Mouse (Mus musculus): Measurements from ENCODE around the gene S1pr5.
"Not testable (repeated sequence)": the region's sequence is repeated elsewhere in the genome, so short reads cannot be mapped to it uniquely, and the experiment has no call there.

S1pr5 gene

DNA sequence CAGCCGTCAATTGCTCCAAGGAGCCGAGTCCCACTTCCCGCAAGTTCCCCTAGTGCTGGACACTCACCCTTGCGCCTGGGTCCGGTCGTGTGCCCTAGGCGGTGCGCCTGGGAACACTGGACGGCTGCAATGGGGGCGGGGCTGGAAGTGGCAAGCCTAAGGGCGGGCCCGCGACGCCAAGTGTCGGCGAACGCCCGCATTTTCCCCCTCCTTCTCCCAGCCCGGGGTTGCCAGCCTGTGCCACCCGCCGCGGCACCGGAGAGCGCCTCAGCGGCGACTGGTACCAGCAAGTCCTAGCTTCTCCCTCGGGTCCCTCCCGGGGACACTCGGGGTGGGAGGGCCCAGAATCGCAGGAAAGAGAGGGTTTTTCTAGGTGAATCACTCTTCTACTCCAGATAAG is at the start of gene S1pr5:
TSS of gene S1pr5 (minus strand) at position 118 of the 400 bp plus-strand sequence.
- no peak for DNase-seq (ENCODE audit: extremely low read depth, low read depth, low spot score)

DNA sequence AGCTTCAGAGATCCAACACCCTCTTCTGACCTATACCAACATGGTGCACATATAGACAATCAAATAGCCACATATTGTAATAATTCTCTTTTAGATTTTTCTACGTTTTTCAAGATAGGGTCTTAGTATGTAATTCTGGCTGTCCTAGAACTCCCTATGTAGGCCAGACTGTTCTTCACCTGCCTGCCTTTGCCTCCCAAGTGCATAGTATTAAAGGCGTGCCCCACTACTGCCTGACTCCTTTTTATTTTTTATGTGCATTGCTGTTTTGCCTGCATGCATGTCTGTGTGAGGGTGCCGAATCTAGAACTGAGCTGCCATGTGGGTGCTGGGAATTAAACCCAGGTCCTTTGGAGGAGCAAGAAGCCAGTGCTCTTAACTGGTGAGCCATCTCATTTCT is 44.0 kb upstream of the S1pr5 start:
- no peak for DNase-seq (ENCODE audit: extremely low read depth, low read depth, low spot score)

DNA sequence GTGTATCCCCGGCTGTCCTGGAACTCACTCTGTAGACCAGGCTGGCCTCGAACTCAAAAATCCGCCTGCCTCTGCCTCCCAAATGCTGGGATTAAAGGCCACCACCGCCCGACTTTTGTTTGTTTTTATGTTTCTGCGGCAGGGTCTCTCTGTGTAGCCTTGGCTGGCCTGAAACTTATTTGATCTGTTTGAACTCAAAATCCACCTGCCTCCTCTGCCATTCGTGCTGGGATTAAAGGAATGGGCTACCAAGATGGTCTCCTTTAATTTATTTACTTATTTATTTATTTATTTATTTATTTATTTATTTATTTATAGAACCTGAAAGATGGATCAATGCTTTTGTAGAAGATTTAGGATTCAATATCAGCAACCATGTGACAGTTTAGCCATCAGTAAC is 43.6 kb upstream of the S1pr5 start:
- DNase-seq (ENCODE audit: extremely low read depth, low read depth, low spot score) = not testable (repeated sequence)

DNA sequence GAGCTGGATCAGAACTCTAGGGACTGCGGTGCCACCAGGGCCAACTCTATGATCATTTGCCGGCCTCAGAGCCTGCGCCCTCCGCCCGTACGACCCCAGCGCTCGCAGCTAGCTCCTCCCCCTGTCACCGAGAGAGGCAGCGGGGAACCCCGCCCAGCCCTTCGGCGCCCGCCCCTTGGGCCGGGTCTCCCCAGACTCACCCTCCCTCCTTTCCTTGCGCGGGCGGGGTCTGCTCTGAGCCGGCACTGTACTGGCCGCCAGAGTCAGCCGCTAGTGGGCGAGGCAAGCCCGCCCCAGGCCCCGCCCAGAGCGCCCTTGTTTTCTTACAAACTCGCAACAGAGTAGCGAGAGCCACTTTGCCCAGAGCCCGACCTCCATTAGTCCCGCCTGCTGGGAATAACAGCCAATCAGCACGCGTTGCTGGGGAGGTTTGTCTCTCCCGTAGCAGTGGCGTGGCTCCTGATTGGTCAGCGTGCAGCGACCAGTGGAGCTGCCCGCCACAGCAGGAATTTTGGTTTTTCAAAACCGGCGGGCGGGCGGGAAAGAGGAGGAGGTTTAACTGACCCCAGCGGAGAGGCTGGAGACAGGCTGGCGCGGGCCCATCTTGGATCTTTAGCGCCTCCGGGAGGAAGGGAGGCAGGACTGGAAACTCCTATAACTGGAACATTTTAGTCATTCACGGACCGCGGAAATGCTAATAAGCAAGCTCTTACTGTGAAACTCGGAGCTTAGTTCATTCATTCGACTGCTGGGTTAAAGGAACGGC is 43.0 kb upstream of the S1pr5 start, which contains the start of gene Cdkn2d:
TSS of gene Cdkn2d (minus strand) at position 386 of the 766 bp plus-strand sequence.
- peak; percentile 93 for DNase-seq (ENCODE audit: extremely low read depth, low read depth, low spot score)

DNA sequence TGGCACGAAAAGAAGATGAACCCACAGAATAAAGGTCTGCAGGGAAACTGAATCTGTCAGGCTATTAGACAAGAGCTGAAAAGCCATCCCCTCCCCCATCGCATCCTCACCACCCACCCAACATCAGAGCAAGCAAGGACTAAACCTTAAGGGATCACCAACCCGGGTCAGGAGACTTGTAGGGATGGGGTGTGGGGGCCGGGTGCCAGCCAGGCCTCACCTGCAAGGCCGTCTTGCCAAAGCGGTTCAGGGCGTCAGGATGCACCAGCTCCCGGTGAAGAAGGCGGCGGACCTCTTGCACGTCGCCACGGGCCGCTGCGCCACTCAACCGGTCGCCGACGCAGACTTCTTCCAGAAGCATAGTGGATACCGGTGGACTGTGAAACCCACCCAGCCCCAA is 42.3 kb upstream of the S1pr5 start:
- DNase-seq (ENCODE audit: extremely low read depth, low read depth, low spot score) = no peak

DNA sequence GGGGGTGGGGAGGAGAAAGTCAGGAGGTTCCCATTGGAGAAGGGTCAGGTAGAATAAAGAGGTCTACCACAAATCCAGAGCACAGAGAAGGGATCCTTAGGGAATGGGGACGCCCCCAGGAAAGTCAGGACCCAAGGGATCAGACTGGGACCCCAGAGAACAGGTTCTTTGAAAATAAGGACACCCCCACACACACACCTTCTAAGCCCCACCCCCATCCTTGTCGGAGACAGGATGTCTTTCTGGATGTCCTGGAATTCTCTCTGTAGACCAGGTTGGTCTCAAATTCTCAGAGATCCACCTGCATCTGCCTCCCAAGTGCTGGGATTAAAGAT is 41.1 kb upstream of the S1pr5 start:
- no peak for DNase-seq (ENCODE audit: extremely low read depth, low read depth, low spot score)

DNA sequence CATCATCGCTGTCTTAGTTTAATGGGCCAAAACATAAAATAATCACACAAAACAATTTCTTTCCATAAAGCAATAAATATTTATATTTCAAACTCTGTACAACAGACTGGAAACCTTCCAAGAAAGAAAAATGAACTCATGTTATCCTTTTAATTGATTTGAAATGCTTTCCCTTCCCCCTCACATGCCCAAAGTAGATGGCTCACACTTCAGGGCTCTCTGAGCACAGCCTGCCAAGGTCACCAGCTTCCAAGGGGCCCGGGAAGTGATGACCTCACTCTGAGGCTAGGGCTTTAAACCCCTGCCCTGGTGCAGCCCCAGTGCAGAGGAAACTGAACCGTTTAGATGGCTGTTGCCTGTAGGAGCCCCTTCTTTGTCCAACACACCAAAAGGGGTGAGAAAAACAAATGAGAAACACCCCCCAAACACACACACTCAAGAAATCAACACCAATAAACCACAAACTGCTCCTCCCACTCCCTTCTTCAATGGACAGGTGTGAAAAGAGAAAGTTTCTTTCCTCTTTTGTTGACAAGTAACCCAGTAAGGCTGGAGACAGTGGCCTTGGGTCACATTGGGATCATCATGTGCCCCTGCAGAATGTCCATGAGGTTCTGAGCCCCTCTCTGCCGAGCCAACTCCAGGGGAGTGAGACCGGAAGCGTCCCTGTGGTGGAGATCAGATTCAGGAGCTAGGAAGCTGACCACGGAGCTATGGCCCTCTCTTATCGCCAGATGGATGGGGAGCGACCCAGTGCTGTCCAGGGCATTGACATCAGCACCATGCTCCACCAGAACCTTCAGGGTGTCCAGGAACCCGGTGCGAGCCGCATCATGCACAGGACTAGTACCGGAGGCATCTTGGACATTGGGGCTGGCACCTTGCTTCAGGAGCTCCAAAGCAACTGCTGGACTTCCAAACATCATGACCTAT is 40.4 kb upstream of the S1pr5 start:
- DNase-seq (ENCODE audit: extremely low read depth, low read depth, low spot score) = no peak

DNA sequence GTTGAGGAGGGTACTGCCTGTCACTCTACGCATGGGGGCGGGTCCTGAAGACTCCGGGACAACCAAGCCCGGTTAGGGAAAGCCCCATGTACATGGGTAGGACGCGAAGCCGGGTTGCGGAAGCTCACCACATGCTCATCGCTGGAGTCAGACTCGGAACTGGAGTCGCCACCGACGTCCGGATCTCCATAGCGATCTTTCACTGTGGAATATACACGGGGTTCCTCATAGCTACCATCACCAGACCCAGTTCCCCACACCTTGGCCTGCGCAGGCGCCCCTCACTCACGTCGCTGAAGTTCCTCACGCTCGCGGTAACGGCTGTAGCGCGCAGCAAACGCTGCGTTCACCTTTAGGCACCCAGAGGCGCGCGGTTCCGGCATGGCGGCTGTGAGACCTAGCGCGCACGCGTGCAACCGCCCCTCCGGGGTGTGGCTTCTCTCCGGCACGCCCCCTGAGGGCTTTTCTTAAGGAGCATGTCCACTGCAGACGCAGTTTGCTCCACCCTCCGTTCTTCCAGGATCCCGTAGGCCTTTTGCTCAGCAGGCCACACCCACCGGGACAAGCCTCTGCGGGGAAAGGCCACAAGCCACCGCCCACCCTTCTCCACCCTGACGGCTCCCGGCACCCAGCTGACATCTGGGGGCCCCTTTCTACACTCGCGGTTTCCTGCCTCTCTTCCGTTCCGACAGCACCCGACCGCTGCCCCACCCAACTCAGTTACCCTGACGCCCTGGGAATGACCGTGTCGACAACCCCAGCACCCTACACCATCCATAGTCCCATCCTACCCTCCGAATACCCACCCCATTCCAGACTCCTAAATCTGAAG is 39.5 kb upstream of the S1pr5 start, which contains the start of gene Kri1:
TSS of gene Kri1 (minus strand) at position 399 of the 832 bp plus-strand sequence.
- DNase-seq (ENCODE audit: extremely low read depth, low read depth, low spot score) = peak; percentile 83

DNA sequence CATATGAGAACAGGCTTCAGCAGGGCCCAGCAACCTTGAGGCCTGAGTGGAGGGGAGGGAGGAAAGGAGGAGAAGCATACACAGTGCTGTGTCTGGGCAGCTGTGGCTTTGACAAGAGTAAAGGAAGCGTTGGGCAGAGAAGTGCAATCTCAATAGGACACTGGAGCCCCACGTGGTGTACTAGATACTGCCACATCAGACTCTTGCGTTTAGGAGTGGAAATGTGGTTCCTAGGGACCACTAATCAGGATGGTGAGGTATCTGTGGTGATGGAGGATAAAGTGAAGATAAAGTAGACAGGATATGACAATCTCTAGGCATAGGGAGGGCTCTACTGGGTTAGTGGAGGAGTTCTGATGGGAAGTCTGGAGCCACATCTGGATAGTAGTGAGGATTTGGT is 38.5 kb upstream of the S1pr5 start:
- DNase-seq (ENCODE audit: extremely low read depth, low read depth, low spot score) = no peak

DNA sequence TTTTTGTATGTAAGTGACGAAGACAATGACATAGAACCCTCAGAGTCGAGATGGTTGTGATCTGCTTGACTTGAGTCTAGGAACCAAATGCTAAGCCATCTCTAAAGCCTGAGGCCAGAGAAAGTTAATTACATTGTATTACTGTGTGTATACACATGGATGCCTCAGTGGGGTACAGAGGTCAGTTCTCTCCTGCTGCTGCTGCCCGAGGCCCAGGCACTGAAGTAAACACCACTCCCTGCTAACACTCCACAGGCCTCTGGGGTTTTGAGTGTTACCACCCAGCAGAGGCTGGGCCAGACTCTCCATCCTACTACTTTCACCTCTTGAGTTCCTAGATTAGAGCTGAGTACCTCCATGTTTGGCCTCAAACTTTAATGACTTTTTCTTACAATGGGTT is 35.8 kb upstream of the S1pr5 start:
- DNase-seq (ENCODE audit: extremely low read depth, low read depth, low spot score) = no peak

DNA sequence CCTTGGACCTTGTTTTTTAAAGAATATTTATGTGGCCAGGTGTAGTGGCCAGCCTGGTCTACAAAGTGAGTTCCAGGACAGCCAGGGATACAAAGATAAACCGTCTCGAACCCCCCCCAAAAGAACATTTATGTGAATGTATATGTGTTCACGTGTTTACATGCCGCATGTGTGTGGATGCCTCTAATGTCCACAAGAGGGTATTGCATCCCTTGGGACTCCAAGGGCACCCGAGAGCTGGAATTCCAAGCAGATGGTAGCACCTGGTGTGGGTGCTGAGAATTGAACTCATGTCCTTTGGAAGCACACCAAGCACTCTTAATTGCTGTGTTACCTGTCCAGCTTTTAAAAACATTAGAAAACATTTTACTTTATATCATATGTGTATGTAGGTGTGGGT is 35.3 kb upstream of the S1pr5 start:
- DNase-seq (ENCODE audit: extremely low read depth, low read depth, low spot score) = no peak

DNA sequence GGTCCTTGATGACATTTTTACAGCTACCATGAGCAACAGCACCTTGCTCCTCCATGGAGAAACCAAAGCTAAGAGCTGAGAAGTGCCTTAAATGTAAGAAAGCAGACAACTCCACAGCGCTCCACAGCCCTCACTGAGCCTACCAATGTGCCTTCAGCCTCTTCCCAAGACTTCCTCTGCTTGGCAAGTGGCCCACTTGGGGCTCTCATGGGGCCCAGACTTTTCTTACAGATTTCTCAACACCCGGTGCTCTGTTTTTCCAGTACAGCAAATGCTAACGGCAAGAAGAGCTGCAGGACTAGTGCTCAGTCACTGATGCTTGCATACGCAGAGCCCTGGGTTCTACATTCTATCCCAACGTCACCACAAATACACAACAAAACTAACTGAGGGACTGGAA is 29.5 kb upstream of the S1pr5 start:
- DNase-seq (ENCODE audit: extremely low read depth, low read depth, low spot score) = no peak

DNA sequence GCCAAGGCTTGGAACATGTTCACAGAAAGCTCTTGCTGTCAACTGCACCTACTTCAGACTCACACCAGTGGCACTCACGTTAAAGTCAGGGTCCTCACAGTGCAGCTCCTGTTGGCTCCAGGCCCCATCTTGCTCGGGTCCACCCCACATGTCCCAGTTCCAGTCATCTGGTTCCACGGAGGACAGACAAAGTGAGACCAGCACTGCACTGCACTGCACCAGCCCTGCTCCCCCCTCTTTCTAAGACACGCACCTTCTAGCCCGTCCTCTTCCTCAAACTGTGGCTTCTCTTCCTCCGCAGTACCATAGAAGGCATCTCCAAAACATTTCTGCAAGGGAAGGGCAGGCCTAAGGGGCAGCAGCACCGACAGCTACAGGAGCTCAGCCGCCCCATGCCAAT is 28.1 kb upstream of the S1pr5 start:
- DNase-seq (ENCODE audit: extremely low read depth, low read depth, low spot score) = no peak

DNA sequence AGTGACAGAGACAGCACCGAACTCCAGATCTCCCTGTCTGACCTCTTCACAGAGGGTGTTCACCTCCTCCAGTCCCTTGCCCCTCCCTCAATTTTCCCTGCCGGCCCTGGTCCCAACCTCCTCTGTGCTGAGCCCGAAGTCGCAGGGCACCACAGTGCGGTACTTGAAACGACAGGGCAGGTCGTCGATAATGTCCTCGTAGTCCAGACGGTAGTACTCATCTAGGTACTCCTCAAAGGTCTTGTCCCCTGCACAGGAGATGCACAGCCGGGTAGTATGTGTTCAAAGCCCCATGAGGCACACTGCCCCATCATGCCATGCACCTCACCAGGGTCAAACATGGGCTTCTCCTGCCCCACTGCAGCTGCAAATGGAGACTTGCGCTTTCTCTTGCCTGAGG is 27.5 kb upstream of the S1pr5 start:
- no peak for DNase-seq (ENCODE audit: extremely low read depth, low read depth, low spot score)

DNA sequence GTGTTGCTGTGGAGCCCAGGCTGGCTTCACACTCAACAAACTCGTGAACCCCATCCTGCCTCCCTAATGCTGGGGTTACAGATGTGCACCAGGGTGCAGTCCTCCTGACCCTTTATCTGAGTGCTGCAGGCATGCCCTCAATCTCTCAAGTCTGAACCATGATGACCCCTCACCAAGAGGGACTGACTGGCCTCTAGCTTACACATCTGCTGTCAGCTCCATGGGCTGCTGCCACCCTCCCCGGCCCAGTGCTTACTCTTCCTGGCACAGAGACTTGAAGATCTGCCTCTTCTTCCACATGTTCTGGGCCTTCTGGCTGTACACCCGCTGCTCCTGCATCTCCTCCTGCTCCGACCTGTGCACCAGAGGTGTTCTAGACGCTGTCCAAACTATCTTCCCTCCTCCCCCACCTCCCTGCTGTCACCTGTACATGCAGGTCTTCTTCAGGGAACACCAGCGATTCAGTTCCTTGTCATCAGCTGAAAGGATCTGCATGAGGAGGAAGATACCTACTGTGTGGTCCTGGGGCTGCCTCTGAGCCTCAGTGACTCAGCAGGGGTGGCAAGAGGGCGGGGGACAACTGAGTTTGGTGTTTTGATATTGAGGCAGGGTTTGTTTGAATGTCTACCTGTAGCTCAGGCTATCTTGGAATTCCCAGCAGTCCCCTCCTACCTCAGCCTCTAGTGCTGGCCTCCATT is 26.9 kb upstream of the S1pr5 start:
- no peak for DNase-seq (ENCODE audit: extremely low read depth, low read depth, low spot score)

DNA sequence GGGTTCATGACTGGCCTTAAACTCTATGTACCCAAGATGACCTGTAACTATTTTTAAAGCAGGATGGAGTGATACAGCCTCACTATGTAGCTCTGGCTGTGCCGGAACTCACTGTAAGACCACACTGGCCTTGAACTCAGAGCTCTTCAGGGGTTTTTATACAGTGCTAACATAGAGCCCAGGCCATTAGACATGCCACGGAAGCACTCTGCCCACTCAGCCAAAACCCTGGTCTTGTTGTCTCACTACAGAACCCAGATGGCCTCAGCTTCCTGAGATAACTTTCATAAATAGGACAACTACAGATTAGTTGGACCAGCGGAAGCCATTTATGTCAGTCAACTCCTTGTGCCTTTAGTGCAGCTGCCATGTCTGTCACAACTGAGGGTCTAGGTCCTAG is 26.1 kb upstream of the S1pr5 start:
- DNase-seq (ENCODE audit: extremely low read depth, low read depth, low spot score) = no peak

DNA sequence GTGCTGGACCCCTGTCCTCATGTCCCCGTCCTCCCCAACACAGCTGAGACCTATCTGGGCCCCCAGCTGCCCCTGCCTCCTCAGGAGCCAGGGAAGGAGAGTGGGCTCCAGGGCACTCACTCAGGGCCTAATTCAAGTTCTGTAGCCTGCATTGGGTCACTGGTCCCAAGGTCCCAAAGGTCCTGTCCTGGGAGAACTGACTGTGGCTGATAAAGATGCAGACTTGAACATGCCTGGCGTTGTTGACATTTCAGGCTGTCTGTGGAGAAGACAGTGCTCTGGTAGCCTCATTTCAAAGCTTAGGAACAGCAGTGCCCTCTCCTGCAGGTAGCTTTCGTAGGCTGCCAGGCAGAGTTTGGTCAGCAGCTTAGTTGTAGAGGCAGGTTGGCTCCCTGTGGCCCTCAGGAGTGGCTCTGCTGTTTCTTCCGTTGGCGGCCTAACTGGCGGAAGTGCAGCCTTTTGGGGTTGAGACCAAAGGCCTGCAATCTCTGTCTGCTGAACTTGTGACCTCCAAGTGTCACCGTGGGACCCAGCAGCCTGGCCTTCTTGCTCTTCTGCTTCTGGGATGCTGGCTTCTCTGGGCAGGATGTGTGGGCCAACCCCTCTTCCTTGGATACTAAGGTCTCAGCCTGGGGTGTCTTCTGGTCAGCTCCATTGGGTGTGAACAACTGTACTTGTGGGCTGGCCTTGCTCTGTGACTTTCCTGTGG is 25.4 kb upstream of the S1pr5 start:
- no peak for DNase-seq (ENCODE audit: extremely low read depth, low read depth, low spot score)

DNA sequence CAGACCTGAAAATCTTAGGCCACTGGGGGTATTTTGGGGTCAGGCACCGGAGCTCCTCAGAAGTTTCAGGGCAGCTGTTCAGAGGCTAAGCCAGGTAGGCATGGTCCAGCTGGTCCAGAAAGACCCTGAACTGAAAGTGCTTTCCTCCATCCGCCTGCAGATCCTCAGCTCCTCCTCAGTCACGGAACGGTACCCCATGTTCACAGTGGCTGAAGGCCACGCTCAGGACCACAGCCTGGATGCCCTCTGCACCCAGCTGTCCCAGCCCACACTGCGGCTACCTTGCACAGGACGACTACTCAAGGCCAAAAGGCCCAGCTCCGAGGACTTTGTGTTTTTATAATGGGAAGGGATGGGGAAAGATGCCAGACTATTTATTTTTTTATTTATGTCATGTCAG is 24.9 kb upstream of the S1pr5 start:
- DNase-seq (ENCODE audit: extremely low read depth, low read depth, low spot score) = no peak

DNA sequence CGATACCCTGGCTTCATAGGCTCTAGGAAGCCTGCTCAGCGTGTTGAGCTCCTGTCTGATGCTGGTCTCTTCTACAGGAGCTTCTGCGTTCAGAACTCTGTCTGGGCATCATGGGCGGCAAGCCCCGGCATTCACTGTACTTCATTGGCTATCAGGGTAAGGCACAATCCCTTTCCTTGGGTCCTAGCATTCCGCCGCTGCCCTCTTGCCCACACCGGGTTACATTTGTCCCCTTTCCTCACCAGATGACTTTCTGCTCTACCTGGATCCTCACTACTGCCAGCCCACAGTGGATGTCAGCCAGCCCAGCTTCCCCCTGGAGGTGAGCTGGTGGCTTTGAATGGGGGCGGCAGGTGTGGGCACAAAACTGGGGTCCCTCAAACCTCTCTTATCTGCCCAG is 24.1 kb upstream of the S1pr5 start:
- DNase-seq (ENCODE audit: extremely low read depth, low read depth, low spot score) = no peak

DNA sequence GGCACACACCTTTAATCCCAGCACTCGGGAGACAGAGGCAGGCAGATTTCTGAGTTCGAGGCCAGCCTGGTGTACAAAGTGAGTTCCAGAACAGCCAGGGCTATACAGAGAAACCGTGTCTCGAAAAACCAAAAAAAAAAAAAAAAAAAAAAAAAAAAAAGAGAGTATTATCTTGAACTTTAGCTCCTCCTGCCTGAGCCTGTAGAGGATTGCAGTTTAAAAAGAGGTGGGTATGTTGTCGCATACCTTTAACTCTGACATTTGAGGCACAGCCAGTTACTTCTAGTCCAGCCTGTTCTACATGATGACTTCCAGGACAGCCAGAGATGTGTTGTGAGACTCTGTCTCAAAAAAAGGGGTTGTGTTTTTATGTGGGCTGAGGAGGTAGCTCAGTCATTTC is 21.3 kb upstream of the S1pr5 start:
- not testable (repeated sequence) for DNase-seq (ENCODE audit: extremely low read depth, low read depth, low spot score)

Measured in fat pad, adult 2 months (tissue).